Mouse (Mus musculus): ENCODE data around the gene Cacna1h. TPM values are rescaled to one million over a fixed set of nuclear protein-coding genes. Genes with fewer than 3 reads are reported as not detected.

Cacna1h gene
- polyA plus RNA-seq, 1 experiment = 78.4 TPM

- Histone ChIP-seq H3K27me3 (ENCODE audit: control insufficient read depth, insufficient read depth, low read length) (no peaks in the 10 kb centered on the region), H3K4me1 (ENCODE audit: control insufficient read depth, insufficient read depth, low read length) (no peaks in the 10 kb centered on the region), H3K36me3 (ENCODE audit: control insufficient read depth, insufficient read depth, low read length) (no peaks in the 10 kb centered on the region), H3K27ac (ENCODE audit: control insufficient read depth, insufficient read depth, low read depth, low read length) (no peak overlapping the region), H3K4me3 (ENCODE audit: control insufficient read depth, low read depth, low read length) (no peak overlapping the region)
- no peak for TF ChIP-seq CTCF (IDR thresholded peaks at IDR 0.05; ENCODE audit: control insufficient read depth, insufficient read depth, insufficient replicate concordance, low read depth, low read length)
- TF ChIP-seq POLR2A (IDR thresholded peaks at IDR 0.05; ENCODE audit: control insufficient read depth, low read depth, low read length) = no peak
These were observed 29.9 kb upstream of the Cacna1h start for GRCm38 (mm10) chr17:25463326-25463945.

GRCm38 (mm10) chr17:25462236-25462875, 28.8 kb upstream of the Cacna1h start:
- no peak for TF ChIP-seq CTCF (IDR thresholded peaks at IDR 0.05; ENCODE audit: control insufficient read depth, insufficient read depth, insufficient replicate concordance, low read depth, low read length)
- TF ChIP-seq POLR2A (IDR thresholded peaks at IDR 0.05; ENCODE audit: control insufficient read depth, low read depth, low read length) = no peak
- Histone ChIP-seq H3K27me3 (ENCODE audit: control insufficient read depth, insufficient read depth, low read length) (no peaks in the 10 kb centered on the region), H3K36me3 (ENCODE audit: control insufficient read depth, insufficient read depth, low read length) (no peaks in the 10 kb centered on the region), H3K27ac (ENCODE audit: control insufficient read depth, insufficient read depth, low read depth, low read length) (no peak overlapping the region), H3K4me3 (ENCODE audit: control insufficient read depth, low read depth, low read length) (no peak overlapping the region), H3K4me1 (ENCODE audit: control insufficient read depth, insufficient read depth, low read length) (no peaks in the 10 kb centered on the region)

DNA sequence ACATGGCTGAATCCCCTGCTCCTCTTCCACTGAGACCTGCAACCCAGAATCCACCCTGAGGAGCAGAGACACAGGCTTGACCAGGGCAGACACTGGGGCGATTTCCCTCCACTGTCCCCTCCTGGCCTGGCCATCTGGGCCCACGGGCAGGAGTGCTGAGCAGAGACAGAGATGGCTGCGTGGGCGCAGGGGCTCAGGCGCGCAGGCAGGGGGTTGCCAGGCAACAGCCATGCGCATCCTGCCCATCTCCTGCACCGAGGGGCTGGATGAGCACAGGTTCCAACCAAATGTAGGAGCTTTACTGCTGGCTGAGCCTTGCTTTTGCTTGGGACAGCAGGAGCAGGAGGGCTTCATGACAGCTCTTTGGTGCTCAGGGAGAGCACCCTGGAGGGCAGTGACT, 23.0 kb upstream of the Cacna1h start:
- H3K27me3 ChIP-seq (ENCODE audit: control insufficient read depth, insufficient read depth, low read length) = no peaks in the 10 kb centered on the region
- TF ChIP-seq CTCF (IDR thresholded peaks at IDR 0.05; ENCODE audit: control insufficient read depth, insufficient read depth, insufficient replicate concordance, low read depth, low read length) (no peak), POLR2A (IDR thresholded peaks at IDR 0.05; ENCODE audit: control insufficient read depth, low read depth, low read length) (no peak)
- no peaks in the 10 kb centered on the region for H3K4me1 ChIP-seq (ENCODE audit: control insufficient read depth, insufficient read depth, low read length)
- no peaks in the 10 kb centered on the region for H3K36me3 ChIP-seq (ENCODE audit: control insufficient read depth, insufficient read depth, low read length)
- no peak overlapping the region for H3K27ac ChIP-seq (ENCODE audit: control insufficient read depth, insufficient read depth, low read depth, low read length)
- H3K4me3 ChIP-seq (ENCODE audit: control insufficient read depth, low read depth, low read length) = no peak overlapping the region

- H3K4me3 ChIP-seq (ENCODE audit: control insufficient read depth, low read depth, low read length) = no peak within 1 kb of the TSS
- H3K27me3 ChIP-seq (ENCODE audit: control insufficient read depth, insufficient read depth, low read length) = no peaks in the 10 kb centered on the region
- H3K36me3 ChIP-seq (ENCODE audit: control insufficient read depth, insufficient read depth, low read length) = no peaks in the 10 kb centered on the region
- TF ChIP-seq POLR2A (IDR thresholded peaks at IDR 0.05; ENCODE audit: control insufficient read depth, low read depth, low read length) = no peak
- TF ChIP-seq CTCF (IDR thresholded peaks at IDR 0.05; ENCODE audit: control insufficient read depth, insufficient read depth, insufficient replicate concordance, low read depth, low read length) = no peak
- H3K27ac ChIP-seq (ENCODE audit: control insufficient read depth, insufficient read depth, low read depth, low read length) = no peak within 1 kb of the TSS
- no peaks in the 10 kb centered on the region for H3K4me1 ChIP-seq (ENCODE audit: control insufficient read depth, insufficient read depth, low read length)
These were observed 20.7 kb upstream of the Cacna1h start, which contains the start of gene Tekt4 for GRCm38 (mm10) chr17:25454272-25454671. Gene Tekt4 (plus strand): TSS chr17:25454615.

DNA sequence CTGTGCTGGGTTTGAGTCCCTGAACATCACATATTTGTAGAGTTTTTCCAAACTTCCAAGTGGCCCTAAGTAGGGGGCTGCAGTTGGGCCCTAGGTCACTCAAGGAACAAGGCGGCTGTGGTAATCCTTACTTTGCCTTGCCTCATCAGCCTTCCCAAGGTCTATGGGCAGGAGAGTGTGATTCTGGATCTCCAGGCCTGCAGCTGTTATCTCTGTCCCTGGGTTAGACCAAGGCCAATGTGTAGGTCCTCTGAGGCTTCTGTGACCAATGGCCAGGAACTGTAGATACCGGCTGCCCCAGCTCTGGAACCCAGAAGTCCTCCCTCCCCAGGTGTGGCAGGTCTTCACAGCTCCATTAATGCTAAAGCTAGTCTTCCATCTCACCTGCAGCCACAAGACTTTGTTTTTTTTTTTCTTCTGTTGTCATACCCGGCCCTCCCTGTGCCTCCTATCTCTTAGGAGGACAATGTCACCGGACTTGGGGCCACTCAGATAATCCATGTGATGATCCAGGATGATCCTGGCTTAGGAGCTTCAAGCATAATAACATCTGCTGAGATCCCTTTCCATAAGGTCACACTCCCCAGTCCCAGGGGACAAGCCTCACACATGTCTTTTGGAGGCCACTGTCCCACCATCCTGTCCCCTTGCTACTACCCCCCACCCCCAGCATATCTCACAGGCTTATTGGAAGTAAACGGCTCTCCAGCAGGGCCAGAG, 18.8 kb upstream of the Cacna1h start:
- H3K27ac ChIP-seq (ENCODE audit: control insufficient read depth, insufficient read depth, low read depth, low read length) = no peak overlapping the region
- no peaks in the 10 kb centered on the region for H3K27me3 ChIP-seq (ENCODE audit: control insufficient read depth, insufficient read depth, low read length)
- no peaks in the 10 kb centered on the region for H3K36me3 ChIP-seq (ENCODE audit: control insufficient read depth, insufficient read depth, low read length)
- no peak overlapping the region for H3K4me3 ChIP-seq (ENCODE audit: control insufficient read depth, low read depth, low read length)
- no peaks in the 10 kb centered on the region for H3K4me1 ChIP-seq (ENCODE audit: control insufficient read depth, insufficient read depth, low read length)
- no peak for TF ChIP-seq CTCF (IDR thresholded peaks at IDR 0.05; ENCODE audit: control insufficient read depth, insufficient read depth, insufficient replicate concordance, low read depth, low read length)
- no peak for TF ChIP-seq POLR2A (IDR thresholded peaks at IDR 0.05; ENCODE audit: control insufficient read depth, low read depth, low read length)

DNA sequence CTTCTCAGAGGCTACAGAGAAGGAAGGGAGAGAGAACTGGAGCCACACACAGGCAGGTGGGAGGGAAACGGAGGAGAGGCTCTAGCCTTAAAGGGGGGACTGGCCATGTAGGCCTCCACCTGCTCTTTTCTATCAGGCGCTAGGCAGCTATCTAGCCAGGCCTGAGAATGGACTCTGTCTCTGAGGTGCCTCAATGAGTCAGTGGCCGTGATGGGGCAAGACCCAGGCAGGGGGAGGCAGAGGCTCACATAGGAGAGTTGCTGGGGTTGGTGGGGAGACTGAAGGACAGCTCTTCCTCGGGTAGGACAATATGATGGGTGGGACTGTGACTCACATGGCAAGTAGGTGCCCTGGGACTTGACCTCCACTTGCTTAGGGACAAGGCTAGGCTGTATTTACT, 16.7 kb upstream of the Cacna1h start:
- Histone ChIP-seq H3K4me1 (ENCODE audit: control insufficient read depth, insufficient read depth, low read length) (no peaks in the 10 kb centered on the region), H3K36me3 (ENCODE audit: control insufficient read depth, insufficient read depth, low read length) (no peaks in the 10 kb centered on the region), H3K27ac (ENCODE audit: control insufficient read depth, insufficient read depth, low read depth, low read length) (no peak overlapping the region), H3K27me3 (ENCODE audit: control insufficient read depth, insufficient read depth, low read length) (no peaks in the 10 kb centered on the region), H3K4me3 (ENCODE audit: control insufficient read depth, low read depth, low read length) (no peak overlapping the region)
- TF ChIP-seq POLR2A (IDR thresholded peaks at IDR 0.05; ENCODE audit: control insufficient read depth, low read depth, low read length) = no peak
- TF ChIP-seq CTCF (IDR thresholded peaks at IDR 0.05; ENCODE audit: control insufficient read depth, insufficient read depth, insufficient replicate concordance, low read depth, low read length) = no peak

DNA sequence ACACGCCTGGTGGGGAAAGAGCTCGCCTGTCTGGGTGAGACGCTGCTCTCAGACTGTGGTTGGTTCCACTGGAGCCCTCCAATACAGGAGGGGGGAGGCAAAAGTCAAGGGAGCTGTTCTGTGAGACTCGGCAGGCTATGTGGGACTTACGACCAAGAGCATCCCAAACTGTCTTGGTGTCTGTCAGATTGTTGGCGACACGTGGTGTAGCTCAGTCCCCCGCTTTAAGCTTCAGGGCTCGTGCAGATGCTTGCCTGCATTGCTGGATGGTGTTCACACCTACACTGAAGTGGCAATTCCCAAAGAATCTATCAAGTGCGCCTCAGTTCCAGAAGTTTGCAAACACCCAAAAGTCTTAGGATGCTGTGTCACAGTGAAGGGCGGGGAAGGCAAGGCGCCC, 14.3 kb upstream of the Cacna1h start:
- H3K4me1 ChIP-seq (ENCODE audit: control insufficient read depth, insufficient read depth, low read length) = no peaks in the 10 kb centered on the region
- no peak overlapping the region for H3K4me3 ChIP-seq (ENCODE audit: control insufficient read depth, low read depth, low read length)
- H3K36me3 ChIP-seq (ENCODE audit: control insufficient read depth, insufficient read depth, low read length) = no peaks in the 10 kb centered on the region
- no peaks in the 10 kb centered on the region for H3K27me3 ChIP-seq (ENCODE audit: control insufficient read depth, insufficient read depth, low read length)
- no peak overlapping the region for H3K27ac ChIP-seq (ENCODE audit: control insufficient read depth, insufficient read depth, low read depth, low read length)
- TF ChIP-seq POLR2A (IDR thresholded peaks at IDR 0.05; ENCODE audit: control insufficient read depth, low read depth, low read length) = no peak
- TF ChIP-seq CTCF (IDR thresholded peaks at IDR 0.05; ENCODE audit: control insufficient read depth, insufficient read depth, insufficient replicate concordance, low read depth, low read length) = no peak
